Mouse (Mus musculus) naive thymus-derived CD4-positive, alpha-beta T cell, adult 5 months (primary cell): ENCODE measurements around the gene Als2cr12. TPM values are rescaled to one million over a fixed set of nuclear protein-coding genes. Genes with fewer than 3 reads are reported as not detected.

Experiments
- polyA plus RNA-seq: library from polyadenylated mRNA; unstranded; fragments of 100-300 nt; shearing (Covaris generic); gene quantifications from one replicate; pipeline ENCODE4 v1.2.1, GENCODE M21; 2017

Als2cr12 gene
- polyA plus RNA-seq = not detected

GRCm38 (mm10) chr1:58695810-58696209 is at the start of gene Als2cr12:
Gene Als2cr12, minus strand, starts transcription at chr1:58695989.

DNA sequence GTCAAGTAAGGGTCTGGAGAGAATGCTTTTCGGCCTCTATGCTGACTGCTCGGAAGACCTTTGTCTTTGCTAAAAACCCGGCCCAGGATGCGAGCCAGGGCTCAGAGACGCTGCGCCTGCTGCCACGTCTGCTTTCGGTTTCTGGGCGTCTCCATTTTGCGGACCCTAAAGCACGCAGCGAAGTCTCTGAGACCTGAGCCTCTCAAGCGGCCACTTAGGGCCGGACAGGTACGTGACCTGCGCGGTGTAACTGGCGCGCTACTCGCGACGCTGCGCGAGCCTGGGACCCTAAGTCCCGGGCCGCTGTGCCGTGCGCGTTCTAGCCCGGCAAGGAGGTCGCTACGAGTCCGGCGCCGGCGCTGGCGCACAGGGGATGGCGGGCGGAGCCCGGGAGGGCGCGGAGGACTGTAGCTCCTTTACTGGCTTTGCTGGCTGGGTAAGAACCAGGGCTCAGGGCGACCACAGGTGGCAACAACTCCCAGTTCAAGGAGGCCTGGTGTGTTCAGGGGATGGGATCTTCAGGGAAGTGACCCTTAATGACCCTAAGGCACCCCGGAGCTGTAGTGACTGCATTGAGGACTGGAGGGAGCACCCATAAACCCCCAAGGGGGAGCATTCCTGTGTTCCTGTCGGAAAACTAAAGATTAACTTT is 15.7 kb upstream of the Als2cr12 start, which contains the start of gene Cflar:
Cflar (plus strand) TSS at position 144 of the 652 bp plus-strand sequence.

Other genes with a start within 250 kb of the Als2cr12 start
- gene Orc2, start 190.9 kb downstream of the Als2cr12 start, polyA plus RNA-seq = 28.1 TPM
- 11.6 TPM for gene Fam126b, start 109.7 kb downstream of the Als2cr12 start, polyA plus RNA-seq
- 67.8 TPM for gene Ndufb3, start 109.6 kb downstream of the Als2cr12 start, polyA plus RNA-seq
- 104 TPM for gene Cflar, start 15.5 kb upstream of the Als2cr12 start, polyA plus RNA-seq
- 144 TPM for gene Casp8, start 99.4 kb upstream of the Als2cr12 start, polyA plus RNA-seq